Mouse (Mus musculus) retina, postnatal 1 day (tissue): ENCODE measurements at regions not wholly inside any gene's neighbourhood (a gene's known extent, or its start where the extent isn't known, plus 50 kb on each side); places are given as distances from the start of the nearest gene placed in this dataset.
A peak's percentile ranks its signal among the peaks of the same experiment; 100 is the strongest.

Experiments used
- DNase-seq: peaks from one replicate; pipeline ENCODE4 v3.0.0-alpha.2; 2012

DNA sequence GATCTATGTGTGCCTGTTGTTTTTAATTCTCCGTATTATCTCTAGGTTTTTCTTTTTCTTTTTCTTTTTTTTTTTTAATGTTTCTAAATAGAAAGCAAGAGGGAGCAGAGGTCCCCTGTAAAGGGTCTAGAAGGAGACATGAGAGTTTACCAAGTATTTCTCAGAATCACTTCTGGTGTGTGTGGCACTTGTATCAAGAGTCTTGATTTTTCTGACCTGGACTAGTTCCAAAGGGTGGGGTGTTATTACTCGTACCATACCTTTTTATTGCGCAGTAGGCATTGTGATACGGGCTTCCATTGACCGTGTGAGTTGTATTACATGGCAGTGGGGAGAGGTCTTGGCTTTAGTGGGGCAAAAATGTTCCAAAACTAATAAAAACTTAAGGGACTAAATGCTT, 63.2 kb upstream of the Bmp6 start:
- no peak for DNase-seq

DNA sequence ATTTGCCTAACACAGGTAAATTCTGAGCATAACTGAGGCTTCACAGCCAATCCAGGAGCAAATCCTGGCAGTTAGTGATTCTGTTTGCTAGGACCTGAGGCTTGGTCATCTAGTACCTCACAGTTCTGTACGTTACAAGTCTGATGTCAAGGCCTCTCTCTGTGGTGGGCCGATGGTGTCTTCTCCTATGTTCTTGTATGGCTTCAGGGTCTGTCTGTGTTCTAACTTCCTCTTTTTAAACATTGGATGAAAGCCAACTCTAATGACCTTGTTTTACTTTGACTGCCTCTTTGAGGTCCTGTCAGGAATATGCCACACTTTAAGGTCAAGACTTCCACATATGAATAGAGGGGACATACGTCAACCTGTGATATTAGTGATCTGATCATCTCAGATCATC, 56.9 kb upstream of the Bmp6 start:
- DNase-seq = no peak

DNA sequence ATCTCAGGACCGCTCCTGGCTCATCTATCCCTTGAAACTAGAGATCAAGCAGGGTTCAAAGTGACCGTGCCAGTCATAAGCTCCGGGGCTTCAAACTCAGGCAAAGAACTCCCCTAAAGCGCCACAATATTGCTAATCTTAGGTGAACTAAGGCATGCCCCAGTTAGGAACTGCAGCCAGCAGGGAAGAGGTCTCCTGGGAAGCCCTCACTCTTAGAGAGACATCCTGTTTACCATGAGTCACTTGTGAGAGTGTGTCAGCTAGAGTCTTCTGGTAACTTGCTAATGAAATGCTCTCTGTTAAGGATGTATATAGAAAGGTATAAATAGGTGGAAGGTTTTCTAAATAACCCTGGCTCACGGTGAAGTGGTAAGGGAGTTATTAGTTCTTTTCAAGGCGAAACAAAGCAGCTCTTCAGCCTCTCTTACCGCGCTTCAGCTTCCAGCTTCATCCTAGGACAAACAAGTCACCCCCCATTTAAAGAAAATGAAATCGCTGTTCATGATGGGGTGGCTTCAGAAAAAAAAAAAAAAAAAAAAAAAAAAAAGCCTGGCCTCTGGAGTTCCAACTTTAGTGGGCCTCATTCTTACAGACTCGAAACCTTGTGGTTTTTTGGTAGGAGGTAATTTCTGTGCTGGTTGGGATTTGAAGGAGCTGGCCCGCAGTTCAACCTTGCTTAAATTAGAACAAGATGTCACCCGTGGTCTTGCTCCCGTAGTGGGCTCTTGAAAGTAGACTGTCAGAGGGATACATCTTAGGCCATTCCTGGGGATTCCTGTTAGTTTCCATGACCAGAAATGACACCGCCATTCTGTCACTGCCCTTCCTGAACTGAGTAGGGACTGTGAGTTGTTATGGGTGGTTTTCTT, 56.1 kb upstream of the Bmp6 start:
- DNase-seq = no peak

DNA sequence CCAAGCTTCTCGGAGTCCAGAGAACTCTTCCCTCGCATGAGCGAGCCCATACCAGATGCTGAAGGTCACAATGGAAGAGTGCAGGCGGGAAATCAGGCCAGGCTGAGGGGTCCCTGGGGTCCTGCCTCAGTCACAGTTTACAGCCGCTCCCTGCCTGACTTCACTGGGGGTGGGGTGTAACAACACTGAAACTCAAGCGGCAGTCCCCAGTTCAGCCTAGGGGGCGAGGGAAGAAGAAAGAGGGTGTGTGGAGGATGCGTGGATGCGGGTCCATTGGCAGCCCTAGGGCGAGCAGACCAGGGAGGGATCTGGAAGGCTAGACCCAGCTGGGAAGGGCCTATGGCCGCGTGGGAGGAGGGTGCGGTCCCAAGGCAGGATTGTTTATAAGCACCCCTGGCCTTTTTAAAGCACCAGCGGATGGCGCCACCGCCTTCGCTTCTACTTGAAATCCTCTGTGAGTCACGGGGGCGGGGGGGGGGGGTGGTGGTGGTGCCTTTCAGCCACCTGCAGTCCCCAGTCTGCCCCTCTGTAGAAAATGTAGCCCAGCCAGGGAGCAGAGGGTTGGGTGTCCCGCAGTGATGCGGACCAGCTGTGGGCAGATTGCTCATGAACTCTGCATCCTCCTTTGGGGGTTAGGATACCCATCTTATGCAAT, 54.5 kb upstream of the Bmp6 start:
- peak; percentile 67 for DNase-seq

DNA sequence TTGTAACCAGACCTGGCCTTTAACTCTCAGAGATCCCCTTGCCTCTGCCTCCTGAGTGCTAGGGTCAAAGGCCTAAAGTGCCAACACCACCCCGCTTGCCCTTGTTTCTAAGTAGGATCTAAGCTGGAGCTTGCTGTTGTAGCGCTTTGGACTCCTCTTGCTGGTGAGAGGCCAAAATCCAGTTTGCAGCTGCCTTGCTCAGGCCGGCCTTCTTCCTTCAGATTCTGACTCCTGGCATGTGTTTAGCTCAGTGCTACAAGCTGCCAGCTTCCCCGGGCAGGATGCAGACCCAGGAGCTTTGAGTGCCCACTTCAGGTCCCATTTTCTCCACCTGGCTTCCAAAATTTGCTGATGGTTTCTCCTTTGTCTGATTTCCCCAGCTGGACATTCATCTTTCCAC, 53.4 kb upstream of the Bmp6 start:
- no peak for DNase-seq
